Mouse (Mus musculus): ENCODE measurements at regions not wholly inside any gene's neighbourhood (a gene's known extent, or its start where the extent isn't known, plus 50 kb on each side); places are given as distances from the start of the nearest gene placed in this dataset.
A peak's percentile ranks its signal among the peaks of the same experiment; 100 is the strongest.

GRCm38 (mm10) chr16:69800955-69801598, 62.5 kb downstream of the Speer2 start:
- no peaks in the 10 kb centered on the region for H3K36me3 ChIP-seq (replicated peaks)
- WGBS = 66% methylated on average over 3 of the region's 3 CpGs
- H3K4me2 ChIP-seq = no peak overlapping the region
- H3K4me3 ChIP-seq (replicated peaks) = no peak overlapping the region
- ATAC-seq (ENCODE audit: low FRiP score) = peak; percentile 36; the same call in 1 of the 2 replicates
- H3K4me1 ChIP-seq = no peaks in the 10 kb centered on the region
- H3K9ac ChIP-seq = no peak overlapping the region
- H3K9me3 ChIP-seq = no peaks in the 10 kb centered on the region
- H3K27me3 ChIP-seq = no peaks in the 10 kb centered on the region
- no peak overlapping the region for H3K27ac ChIP-seq

DNA sequence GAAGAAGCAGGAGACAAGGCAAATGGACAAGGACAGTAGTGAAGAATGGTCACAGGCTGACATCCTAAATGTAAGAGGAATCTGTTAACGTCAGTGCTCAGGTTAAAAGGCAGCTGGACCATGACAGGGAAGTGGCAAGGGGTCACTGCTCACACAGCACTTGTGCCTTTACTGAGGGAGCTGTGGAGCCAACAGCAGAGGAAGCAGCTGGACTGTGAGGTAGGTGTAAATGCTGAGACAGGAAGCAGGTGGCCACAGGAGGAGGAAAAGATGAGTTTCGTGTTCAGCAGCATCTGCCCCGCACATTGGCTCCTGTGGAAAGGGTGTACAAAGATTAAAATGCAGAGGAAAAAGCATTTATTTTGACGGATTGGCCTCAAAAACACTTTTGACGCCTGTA, 67.2 kb downstream of the Speer2 start:
- ATAC-seq (ENCODE audit: low FRiP score) = no peak
- Histone ChIP-seq H3K36me3 (replicated peaks) (no peaks in the 10 kb centered on the region), H3K9me3 (no peaks in the 10 kb centered on the region), H3K9ac (no peak overlapping the region), H3K27me3 (no peaks in the 10 kb centered on the region), H3K27ac (no peak overlapping the region), H3K4me3 (replicated peaks) (no peak overlapping the region), H3K4me1 (no peaks in the 10 kb centered on the region), H3K4me2 (no peak overlapping the region)
- WGBS = 83% methylated on average over 5 of the region's 5 CpGs

DNA sequence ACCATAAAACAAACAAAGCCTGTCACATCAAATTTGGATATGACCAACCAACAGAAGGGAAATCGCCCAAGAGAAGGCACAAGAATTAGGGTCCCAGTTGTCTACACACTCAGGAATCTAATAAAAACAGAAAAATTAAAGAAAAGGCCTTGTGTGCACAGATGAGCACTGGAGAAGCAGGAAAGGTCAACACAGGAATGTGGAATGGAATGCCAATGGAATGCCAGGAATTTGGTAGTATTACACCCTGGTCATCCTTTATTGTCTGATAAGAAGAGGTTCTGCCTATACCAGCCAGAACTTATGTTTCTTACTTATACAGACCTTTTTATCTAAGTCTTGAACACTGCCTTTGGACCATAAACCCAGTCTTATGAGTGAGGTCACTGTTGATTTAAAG, 72.9 kb downstream of the Speer2 start:
- no peak overlapping the region for H3K4me3 ChIP-seq (replicated peaks)
- no peak for ATAC-seq (ENCODE audit: low FRiP score)
- H3K9ac ChIP-seq = no peak overlapping the region
- 74% methylated on average over 1 of the region's 1 CpGs for WGBS
- no peaks in the 10 kb centered on the region for H3K9me3 ChIP-seq
- no peaks in the 10 kb centered on the region for H3K36me3 ChIP-seq (replicated peaks)
- H3K4me1 ChIP-seq = no peaks in the 10 kb centered on the region
- no peak overlapping the region for H3K4me2 ChIP-seq
- H3K27ac ChIP-seq = no peak overlapping the region
- no peaks in the 10 kb centered on the region for H3K27me3 ChIP-seq

- no peaks in the 10 kb centered on the region for H3K36me3 ChIP-seq (replicated peaks)
- WGBS = 95% methylated on average over 1 of the region's 1 CpGs
- no peak for ATAC-seq (ENCODE audit: low FRiP score)
Observed at GRCm38 (mm10) chr16:69770768-69771167, 92.8 kb downstream of the Speer2 start.

More at GRCm38 (mm10) chr16:69770768-69771167, 92.8 kb downstream of the Speer2 start:
- H3K27me3 ChIP-seq = no peaks in the 10 kb centered on the region
- no peak overlapping the region for H3K27ac ChIP-seq
- H3K4me1 ChIP-seq = no peaks in the 10 kb centered on the region
- H3K4me2 ChIP-seq = no peak overlapping the region
- no peak overlapping the region for H3K9ac ChIP-seq
- H3K9me3 ChIP-seq = no peaks in the 10 kb centered on the region
- no peak overlapping the region for H3K4me3 ChIP-seq (replicated peaks)

Data from forebrain, embryonic 12.5 days (tissue).